Mouse (Mus musculus): ENCODE measurements at regions not wholly inside any gene's neighbourhood (a gene's known extent, or its start where the extent isn't known, plus 50 kb on each side); places are given as distances from the start of the nearest gene placed in this dataset.

DNA sequence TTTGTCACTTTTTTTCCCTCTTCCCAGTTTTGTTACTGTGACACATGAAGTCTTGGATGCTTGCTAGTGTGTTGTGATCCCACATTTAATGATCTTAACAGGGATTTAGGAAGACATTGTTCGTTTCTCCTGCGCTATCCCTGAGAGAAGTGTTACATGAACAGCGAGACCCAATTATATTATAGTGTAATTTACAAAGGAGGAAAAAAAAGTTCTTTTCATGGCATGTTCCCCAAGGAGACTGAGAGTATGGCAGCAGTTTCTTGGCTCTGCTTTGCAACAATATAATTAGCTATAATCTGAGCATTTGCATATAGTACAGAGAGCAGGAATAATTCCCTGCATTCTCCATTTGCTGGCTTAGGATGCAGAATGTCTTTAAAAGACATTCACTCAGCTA is 168.6 kb downstream of the Insc start:
- no peak for DNase-seq (ENCODE audit: low spot score)

DNA sequence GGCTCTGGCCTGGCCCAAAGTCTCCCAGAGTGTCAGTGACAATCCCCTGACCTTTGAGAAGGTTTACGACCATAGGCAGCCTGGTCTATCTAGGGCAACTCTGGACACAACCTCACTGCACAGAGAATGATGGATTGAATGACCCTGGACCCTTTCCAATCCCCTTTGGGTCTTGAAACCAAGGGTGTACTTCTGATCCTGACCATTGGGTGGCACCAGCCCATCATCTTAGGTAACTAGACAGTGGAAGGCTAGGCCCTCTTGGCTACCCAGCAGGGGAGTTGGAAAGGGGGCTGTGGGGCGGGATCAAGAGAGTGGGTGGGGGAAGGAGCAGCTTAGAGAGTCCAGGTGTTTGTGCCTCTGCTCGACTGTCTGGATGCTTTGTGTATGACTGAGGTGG is 178.7 kb downstream of the Insc start:
- DNase-seq (ENCODE audit: low spot score), result no peak

DNA sequence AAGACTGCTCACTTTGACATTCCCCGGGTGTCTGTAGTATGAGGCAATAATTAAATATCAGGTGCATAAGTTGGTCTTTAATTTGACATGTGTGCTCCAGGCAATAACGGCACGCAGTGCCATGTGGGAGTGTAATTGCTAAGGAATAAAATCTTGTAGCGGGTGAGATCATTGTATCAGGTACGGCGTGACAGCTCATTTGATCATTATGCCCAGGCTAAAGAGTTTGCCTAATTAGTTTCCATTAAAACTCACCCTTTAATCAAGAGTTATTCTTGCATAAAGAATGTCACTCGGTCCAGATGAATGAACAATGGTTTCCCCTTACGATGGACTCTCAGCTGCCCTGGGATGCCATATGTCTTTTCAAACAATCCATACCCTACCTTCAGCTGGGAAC is 190.4 kb downstream of the Insc start:
- DNase-seq (ENCODE audit: low spot score), result no peak

GRCm38 (mm10) chr7:114950759-114951158 is 207.3 kb downstream of the Insc start:
- DNase-seq (ENCODE audit: low spot score), result no peak

GRCm38 (mm10) chr7:114963206-114963605 is 219.7 kb downstream of the Insc start:
- DNase-seq (ENCODE audit: low spot score), result no peak

GRCm38 (mm10) chr7:114965923-114966322 is 222.4 kb downstream of the Insc start:
- no peak for DNase-seq (ENCODE audit: low spot score)

DNA sequence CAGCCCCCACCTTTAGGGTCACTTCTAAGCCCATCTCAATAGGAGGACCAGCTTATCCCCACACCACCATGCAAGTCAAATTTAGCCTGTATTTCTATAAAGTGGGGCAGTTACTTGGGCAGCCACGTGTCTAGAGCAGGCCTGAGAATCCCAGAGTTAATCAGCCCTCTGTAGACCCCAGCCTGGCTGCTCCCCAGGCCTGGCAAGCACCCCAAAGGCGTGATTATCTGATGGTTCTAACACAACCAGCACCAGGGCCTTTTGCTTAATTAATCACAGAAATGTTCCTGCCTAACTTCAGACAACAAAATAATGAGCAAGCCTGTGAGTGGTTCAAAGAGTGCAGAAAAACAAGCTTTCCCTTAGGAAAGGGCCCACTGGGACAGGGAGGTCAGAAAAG is 243.0 kb downstream of the Insc start:
- no peak for DNase-seq (ENCODE audit: low spot score)

- peak; percentile 8 for DNase-seq (ENCODE audit: low spot score)
These were observed 247.8 kb downstream of the Insc start for GRCm38 (mm10) chr7:114991255-114991654.

DNA sequence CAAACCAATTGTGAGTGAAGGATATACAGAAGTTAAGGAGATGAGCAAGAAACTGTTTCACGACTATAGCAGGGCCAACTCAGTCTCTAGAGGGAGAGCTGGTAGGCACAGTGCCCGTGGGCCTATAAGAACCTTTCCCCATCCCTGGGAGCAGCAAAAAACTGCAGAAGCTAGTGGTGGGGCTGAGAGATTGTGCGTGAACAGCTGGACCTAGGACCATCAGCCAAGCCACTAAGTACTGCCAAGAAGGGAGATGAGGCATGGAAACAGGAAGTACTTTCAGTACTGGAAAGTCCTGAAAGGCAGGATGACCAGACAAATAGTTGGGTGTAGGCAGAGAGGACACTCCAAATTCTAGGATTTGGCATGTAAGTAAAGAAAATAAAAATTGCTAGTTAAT is 248.9 kb downstream of the Insc start:
- no peak for DNase-seq (ENCODE audit: low spot score)

- DNase-seq (ENCODE audit: low spot score), result no peak
These were observed 257.5 kb downstream of the Insc start for GRCm38 (mm10) chr7:115000796-115001524.

DNA sequence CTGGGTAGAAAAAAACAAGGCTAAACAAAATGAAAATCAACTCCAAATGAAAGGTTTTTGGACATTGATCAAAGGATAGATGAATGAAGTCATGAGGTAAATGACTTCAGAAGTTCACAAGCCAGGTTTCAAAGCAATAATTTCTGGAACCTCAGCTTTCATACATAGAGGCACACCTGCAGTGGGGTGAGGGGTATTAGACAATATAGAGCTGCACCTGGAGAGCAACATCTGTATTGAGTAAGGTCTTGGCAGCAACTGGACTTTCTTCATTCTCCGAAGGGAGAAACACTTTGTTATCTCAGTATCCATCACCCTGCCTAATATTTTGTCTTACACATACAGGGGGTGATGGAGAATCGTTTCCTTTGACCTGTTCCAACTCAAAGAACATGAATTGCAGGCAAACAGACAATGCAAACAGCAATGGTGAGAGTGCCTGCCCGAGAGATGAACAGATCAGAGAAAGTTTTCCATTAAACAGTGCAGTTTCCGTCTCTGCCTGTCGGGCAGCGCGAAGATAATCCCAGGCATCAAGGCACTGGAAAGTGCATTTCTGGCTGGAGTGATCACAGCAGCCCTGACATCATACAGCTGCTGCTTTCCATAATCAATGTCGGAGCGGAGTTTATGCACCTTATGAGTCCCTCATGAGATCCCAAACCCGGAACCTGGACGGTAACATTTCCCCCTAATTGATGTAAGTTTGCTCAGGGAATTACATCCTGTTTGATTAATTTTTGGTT is 270.9 kb downstream of the Insc start:
- no peak for DNase-seq (ENCODE audit: low spot score)

DNA sequence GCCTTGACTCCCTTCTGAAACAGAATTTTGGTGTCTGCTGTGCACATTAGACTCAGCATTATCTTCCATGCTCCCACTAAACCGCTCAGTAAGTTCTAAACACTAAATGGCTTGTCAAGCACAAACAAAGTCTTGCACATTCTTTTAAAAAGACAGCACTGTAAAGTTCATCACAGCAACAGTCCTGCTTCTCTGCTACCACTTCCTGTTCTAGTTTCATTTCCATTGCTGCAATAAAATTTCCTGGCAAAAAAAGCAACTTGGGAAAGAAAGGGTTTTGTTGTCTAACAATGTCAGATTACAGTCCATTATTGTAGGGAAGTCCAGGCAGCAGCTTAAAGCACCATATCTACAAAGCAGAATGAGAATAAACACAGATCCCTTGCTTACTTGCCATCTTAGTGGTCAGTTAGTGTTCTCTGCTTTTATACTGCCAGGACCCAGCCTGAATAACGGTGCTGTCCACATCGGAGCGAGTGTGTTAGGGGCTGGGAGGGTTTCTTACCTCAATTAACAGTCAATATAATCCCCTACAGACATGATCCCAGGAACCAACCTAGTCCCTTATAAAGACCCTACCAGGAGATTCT is 276.0 kb downstream of the Insc start:
- DNase-seq (ENCODE audit: low spot score), result no peak

DNA sequence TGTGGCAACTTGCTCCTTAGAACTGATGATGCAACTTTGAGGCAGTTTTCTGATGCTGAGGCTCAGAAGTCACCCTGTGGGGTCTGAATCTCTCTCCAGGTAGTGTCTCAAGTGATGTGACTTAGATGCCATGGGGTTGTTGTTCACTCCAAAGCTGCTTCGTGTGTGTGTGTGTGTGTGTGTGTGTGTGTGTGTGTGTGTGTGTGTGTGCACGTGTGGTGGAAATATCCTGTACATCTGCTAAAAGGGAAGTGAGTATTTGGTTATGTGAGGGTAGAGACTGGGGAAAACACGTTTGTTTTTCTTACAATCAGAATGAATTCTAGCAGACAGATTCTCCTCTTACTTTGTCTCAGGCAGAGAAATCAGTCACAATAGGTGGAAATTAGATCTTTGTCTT is 276.5 kb downstream of the Insc start:
- DNase-seq (ENCODE audit: low spot score), result no peak

DNA sequence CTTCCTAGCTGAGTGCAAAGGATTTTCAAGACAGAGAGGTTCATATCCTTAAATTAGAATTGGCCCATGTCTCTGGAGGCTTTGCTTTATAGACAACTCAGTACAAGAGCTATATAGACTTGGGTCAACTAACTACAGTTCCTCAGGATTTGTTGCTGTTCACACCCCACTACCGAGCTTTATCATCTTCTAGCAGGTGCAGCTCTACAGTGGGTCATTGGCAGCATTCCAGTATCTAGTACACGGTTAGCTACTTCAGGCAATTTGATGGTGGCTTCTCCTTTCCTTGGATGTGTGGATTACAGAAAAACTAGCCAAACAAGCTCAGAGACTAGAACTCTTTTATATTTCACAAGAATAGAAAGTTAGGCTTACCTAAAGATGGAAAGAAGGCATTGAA is 282.3 kb downstream of the Insc start:
- no peak for DNase-seq (ENCODE audit: low spot score)

GRCm38 (mm10) chr7:115027685-115028084 is 284.2 kb downstream of the Insc start:
- DNase-seq (ENCODE audit: low spot score), result no peak

DNA sequence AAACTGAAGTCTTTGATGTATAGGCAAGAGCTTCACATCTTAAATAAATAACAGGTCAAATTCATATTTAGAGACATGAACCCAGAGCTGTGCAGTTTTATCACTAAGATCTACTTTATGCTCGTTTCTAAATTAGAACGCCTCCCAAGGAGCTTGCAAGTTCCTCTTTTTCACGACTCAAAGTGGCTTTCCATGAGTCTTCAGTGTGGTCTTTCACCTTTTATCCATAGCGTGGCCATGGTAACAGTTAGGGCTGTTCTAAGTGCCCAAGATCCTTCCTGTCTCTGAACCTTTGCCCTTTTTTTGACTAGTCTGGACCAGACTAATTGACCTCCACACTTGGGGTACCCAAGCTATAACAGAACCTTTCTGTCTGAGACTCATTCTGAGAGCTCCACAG is 290.5 kb downstream of the Insc start:
- DNase-seq (ENCODE audit: low spot score), result no peak

GRCm38 (mm10) chr7:115055527-115055926 is 312.0 kb downstream of the Insc start:
- no peak for DNase-seq (ENCODE audit: low spot score)

DNA sequence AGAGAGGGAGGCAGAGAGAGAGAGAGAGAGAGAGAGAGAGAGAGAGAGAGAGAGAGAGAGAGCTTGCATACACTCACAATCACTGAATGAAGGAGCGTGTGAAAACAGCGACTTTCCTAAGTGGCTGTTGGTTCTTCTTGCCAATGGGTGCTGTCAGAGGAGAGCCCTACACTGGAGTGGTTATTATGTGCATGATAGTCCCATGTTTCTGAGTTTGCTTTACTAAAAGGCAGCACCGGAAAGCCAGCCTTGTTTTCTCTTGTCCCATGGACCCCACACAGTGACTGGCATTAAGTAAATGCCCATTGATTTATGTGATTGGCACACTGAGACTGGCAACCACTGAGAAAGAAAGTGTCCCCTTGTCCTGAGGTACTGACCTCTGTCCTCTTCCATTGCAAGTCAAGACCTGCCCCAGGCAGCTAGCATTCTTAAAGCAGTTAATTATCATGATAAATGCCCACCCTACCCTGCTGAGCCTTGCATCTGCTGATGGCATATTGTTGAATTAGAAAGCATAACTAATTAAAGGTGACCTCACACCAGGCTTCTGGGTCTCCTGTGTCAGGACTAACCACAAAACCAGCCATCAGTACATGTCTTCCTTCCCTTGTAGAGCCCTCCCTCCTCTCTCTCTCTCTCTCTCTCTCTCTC is 313.6 kb downstream of the Insc start:
- DNase-seq (ENCODE audit: low spot score), result no peak

DNA sequence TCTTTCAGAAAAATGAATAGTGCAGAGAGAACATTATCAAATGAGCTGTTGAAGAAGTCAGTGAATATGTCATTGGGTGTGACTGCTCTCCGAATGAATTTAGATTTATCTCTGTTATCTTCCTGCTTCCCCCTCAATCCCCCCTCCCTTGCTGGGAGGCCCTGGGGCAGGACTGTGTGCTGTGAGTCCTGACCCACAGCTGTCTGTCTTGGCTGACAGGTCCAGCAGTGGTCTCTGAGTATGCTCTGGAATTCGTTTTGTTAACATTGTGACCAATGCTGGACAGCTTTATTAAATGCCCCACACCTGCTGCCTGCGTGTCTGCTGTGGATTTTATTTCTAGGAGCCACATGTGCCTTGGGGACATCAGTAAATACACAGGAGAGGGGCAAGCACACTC is 314.2 kb downstream of the Insc start:
- DNase-seq (ENCODE audit: low spot score), result no peak

GRCm38 (mm10) chr7:115060171-115060570 is 316.7 kb downstream of the Insc start:
- DNase-seq (ENCODE audit: low spot score), result no peak

DNA sequence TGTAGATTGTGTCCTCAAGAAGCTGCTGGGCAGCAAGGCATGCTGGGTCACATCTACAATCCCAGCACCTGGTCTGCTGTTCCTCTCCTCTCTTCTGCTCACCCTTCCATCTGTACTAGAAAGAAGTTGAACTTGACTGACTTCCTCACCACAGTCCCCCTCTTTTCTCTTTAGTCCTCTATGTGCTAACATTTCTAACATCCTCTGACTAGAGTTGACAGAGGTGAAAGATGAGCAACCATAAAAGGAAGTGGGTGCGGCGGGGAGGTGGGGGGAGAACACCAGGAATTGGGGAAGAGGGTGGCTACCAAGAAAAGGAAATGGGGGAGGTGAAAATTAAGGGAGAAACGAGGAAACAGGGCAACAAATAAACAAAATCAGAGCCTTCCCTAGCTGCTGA is 319.3 kb downstream of the Insc start:
- no peak for DNase-seq (ENCODE audit: low spot score)

- DNase-seq (ENCODE audit: low spot score), result no peak
These were observed 324.1 kb downstream of the Insc start for GRCm38 (mm10) chr7:115067641-115068040.

- no peak for DNase-seq (ENCODE audit: low spot score)
These were observed 329.9 kb downstream of the Insc start for GRCm38 (mm10) chr7:115073406-115073805.
